Mouse (Mus musculus) kidney, postnatal 25 days (tissue): ENCODE results near the gene Impdh2.
A peak's percentile ranks its signal among the peaks of the same experiment; 100 is the strongest.

Experiments
- DNase-seq, 2 experiments: peaks; one replicate each; pipeline ENCODE4 v3.0.0; 2021; ENCODE audit warnings: mixed read lengths in 2 of 2

Gene Impdh2

GRCm38 (mm10) chr9:108560227-108560841, at the start of gene Impdh2:
Gene Impdh2 (plus strand): TSS chr9:108560286.
- peak; percentile 97 for DNase-seq

GRCm38 (mm10) chr9:108516380-108517251, 43.5 kb upstream of the Impdh2 start, which contains the start of gene Qrich1:
Gene Qrich1 (plus strand): TSS chr9:108516806.
- peak; percentile 95 to 97 for DNase-seq

GRCm38 (mm10) chr9:108517253-108517930, 42.7 kb upstream of the Impdh2 start:
- DNase-seq = peak; percentile 87 to 94

- DNase-seq = peak; percentile 30 to 61
These were observed 42.2 kb upstream of the Impdh2 start for GRCm38 (mm10) chr9:108517931-108518332.

- no peak for DNase-seq
These were observed 38.5 kb upstream of the Impdh2 start for GRCm38 (mm10) chr9:108521604-108522003.

GRCm38 (mm10) chr9:108523341-108523740, 36.7 kb upstream of the Impdh2 start:
- DNase-seq = no peak

GRCm38 (mm10) chr9:108525400-108525799, 34.7 kb upstream of the Impdh2 start:
- DNase-seq = no peak

- DNase-seq = no peak
These were observed 29.1 kb upstream of the Impdh2 start for GRCm38 (mm10) chr9:108530954-108531353.

- DNase-seq = no peak
These were observed 28.6 kb upstream of the Impdh2 start for GRCm38 (mm10) chr9:108531496-108531895.

GRCm38 (mm10) chr9:108540846-108541245, 19.2 kb upstream of the Impdh2 start:
- DNase-seq = no peak

- DNase-seq = no peak
These were observed 14.1 kb upstream of the Impdh2 start for GRCm38 (mm10) chr9:108545986-108546385.

- DNase-seq = no peak
These were observed 13.2 kb upstream of the Impdh2 start for GRCm38 (mm10) chr9:108546875-108547274.

GRCm38 (mm10) chr9:108559169-108559568, 917 bp upstream of the Impdh2 start:
- DNase-seq = no peak

GRCm38 (mm10) chr9:108563671-108564070, 3.6 kb downstream of the Impdh2 start:
- no peak for DNase-seq

- DNase-seq = no peak
These were observed 4.0 kb downstream of the Impdh2 start for GRCm38 (mm10) chr9:108564131-108564530.

GRCm38 (mm10) chr9:108565881-108566814, 6.1 kb downstream of the Impdh2 start:
- DNase-seq = peak in 1 of 2 experiments; percentile 29

GRCm38 (mm10) chr9:108566815-108567776, 7.0 kb downstream of the Impdh2 start, which contains the start of gene Ndufaf3:
Gene Ndufaf3 (minus strand): TSS chr9:108567434.
- peak; percentile 98 for DNase-seq

- peak in 1 of 2 experiments; percentile 67 for DNase-seq
These were observed 7.9 kb downstream of the Impdh2 start for GRCm38 (mm10) chr9:108567931-108568419.

- DNase-seq = peak in 1 of 2 experiments; percentile 46
These were observed 8.4 kb downstream of the Impdh2 start for GRCm38 (mm10) chr9:108568511-108568921.

- DNase-seq = peak; percentile 95 to 98
These were observed 9.5 kb downstream of the Impdh2 start, which contains the start of gene Dalrd3 for GRCm38 (mm10) chr9:108569381-108570206. Gene Dalrd3 (plus strand): TSS chr9:108569886.
